Mouse (Mus musculus): ENCODE measurements around the gene Nek8. TPM values are rescaled to one million over a fixed set of nuclear protein-coding genes. Genes with fewer than 3 reads are reported as not detected.

Gene Nek8
- total and polyA plus RNA-seq, 3 experiments = 7.1 to 8.3 (median 7.4) TPM

DNA sequence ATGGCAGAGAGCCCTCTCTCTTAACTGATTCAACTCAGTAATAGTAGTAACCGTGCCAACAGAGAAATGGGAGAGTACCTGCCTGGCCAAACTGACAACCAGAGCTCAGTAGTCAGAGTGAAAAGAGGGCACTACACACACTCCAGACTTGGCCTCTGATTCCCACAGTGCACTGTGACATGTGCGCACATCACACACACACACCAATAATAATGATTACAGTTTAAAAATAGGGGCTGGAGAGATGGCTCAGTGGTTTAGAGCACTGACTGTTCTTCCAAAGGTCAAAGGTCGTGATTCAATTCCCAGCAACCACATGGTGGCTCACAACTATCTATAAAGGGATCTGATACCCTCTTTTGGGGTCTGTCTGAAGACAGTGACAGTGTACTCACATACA, 38.5 kb downstream of the Nek8 start:
- Histone ChIP-seq H3K9ac (ENCODE audit: insufficient read depth, low read depth) (no peak overlapping the region), H3K4me2 (ENCODE audit: insufficient read depth, low read depth, poor library complexity, severe bottlenecking) (no peak overlapping the region), H3K9me3 (replicated peaks; ENCODE audit: low read length) (no peaks in the 10 kb centered on the region), H3K79me2 (replicated peaks; ENCODE audit: control insufficient read depth, extremely low read depth, insufficient read depth, poor library complexity, severe bottlenecking) (peaks cover 47% of the 10 kb centered on the region), H3K4me3 (replicated peaks in 1 of 3; ENCODE audit: low read depth in 2 of 3, low read length in 2 of 3, poor library complexity in 1 of 3) (no peak overlapping the region), H3K36me3 (replicated peaks in 1 of 2; ENCODE audit: control insufficient read depth in 1 of 2, insufficient read depth in 1 of 2, low read length in 1 of 2) (peaks cover 2 to 67% of the 10 kb centered on the region in 2 experiments), H3K4me1 (ENCODE audit: control insufficient read depth in 1 of 2, insufficient read depth in 2 of 2) (peaks cover 0 to 30% of the 10 kb centered on the region in 2 experiments; a peak in 2 of 4 replicates), H3K27ac (ENCODE audit: insufficient read depth, low read depth) (no peak overlapping the region), H3K27me3 (replicated peaks) (no peaks in the 10 kb centered on the region)
- in situ Hi-C loops (cut with MboI; ENCODE audit: low pct_ligation_motif_present, low pct_unique_long_range_greater_than_20kb, low sequenced_read_pairs) = no loop called here
- dilution Hi-C loops (cut with MboI; ENCODE audit: extremely low pct_ligation_motif_present, extremely low pct_unique_long_range_greater_than_20kb, low sequenced_read_pairs) = no loop called here
- TF ChIP-seq MEF2A (IDR thresholded peaks at IDR 0.05; ENCODE audit: borderline replicate concordance, low read depth, low read length) (no peak), TCF12 (IDR thresholded peaks at IDR 0.05; ENCODE audit: low read depth, low read length) (no peak), NRF1 (IDR thresholded peaks at IDR 0.05; ENCODE audit: low read depth, low read length) (no peak), ELF1 (IDR thresholded peaks at IDR 0.05; ENCODE audit: low read depth, low read length) (no peak), MXI1 (IDR thresholded peaks at IDR 0.05; ENCODE audit: low read depth, low read length) (no peak), CTCF (conservative IDR thresholded peaks at IDR 0.05 in 1 of 2, IDR thresholded peaks at IDR 0.05 in 1 of 2; ENCODE audit: low read depth in 2 of 2, low read length in 2 of 2) (no peak), NELFE (IDR thresholded peaks at IDR 0.05; ENCODE audit: low read depth, low read length) (no peak), E2F4 (IDR thresholded peaks at IDR 0.05; ENCODE audit: insufficient replicate concordance, low read depth, low read length) (no peak), SMC3 (IDR thresholded peaks at IDR 0.05; ENCODE audit: low read depth, low read length) (no peak), MYC (IDR thresholded peaks at IDR 0.05; ENCODE audit: low read depth, low read length) (no peak), USF1 (IDR thresholded peaks at IDR 0.05; ENCODE audit: low read depth, low read length) (no peak), POLR2A (IDR thresholded peaks at IDR 0.05; ENCODE audit: low read depth, low read length) (no peak), ZC3H11A (IDR thresholded peaks at IDR 0.05; ENCODE audit: low read depth, low read length) (no peak), SIN3A (IDR thresholded peaks at IDR 0.05; ENCODE audit: low read length) (no peak)
- no peak for DNase-seq (ENCODE audit: extremely low read depth)

DNA sequence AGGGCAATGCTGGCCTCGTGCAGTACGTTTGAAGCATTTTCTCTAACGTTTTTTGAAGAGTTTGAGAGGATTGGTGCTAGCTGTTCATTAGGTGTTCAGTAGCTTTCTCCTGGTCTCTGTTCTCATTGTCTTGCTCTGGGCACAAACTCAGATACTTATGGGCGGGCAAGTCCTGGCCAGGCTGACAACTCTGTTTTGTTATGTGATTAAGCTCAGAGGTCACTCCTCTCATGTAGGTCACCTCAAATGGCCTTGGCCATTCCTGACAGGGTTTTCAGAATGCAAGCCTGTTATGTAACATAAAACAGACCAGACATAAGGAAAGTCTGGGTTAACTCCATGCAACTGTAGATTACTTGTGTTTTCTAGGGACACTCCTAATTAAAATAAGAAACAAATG, 38.9 kb downstream of the Nek8 start:
- H3K79me2 ChIP-seq (replicated peaks; ENCODE audit: control insufficient read depth, extremely low read depth, insufficient read depth, poor library complexity, severe bottlenecking) = peaks cover 52% of the 10 kb centered on the region
- DNase-seq (ENCODE audit: extremely low read depth) = no peak
- H3K4me3 ChIP-seq (replicated peaks in 1 of 3; ENCODE audit: low read depth in 2 of 3, low read length in 2 of 3, poor library complexity in 1 of 3) = no peak overlapping the region
- peaks cover 0 to 68% of the 10 kb centered on the region in 2 experiments for H3K36me3 ChIP-seq (replicated peaks in 1 of 2; ENCODE audit: control insufficient read depth in 1 of 2, insufficient read depth in 1 of 2, low read length in 1 of 2)
- H3K27ac ChIP-seq (ENCODE audit: insufficient read depth, low read depth) = no peak overlapping the region
- no peak overlapping the region for H3K9ac ChIP-seq (ENCODE audit: insufficient read depth, low read depth)
- in situ Hi-C loops (cut with MboI; ENCODE audit: low pct_ligation_motif_present, low pct_unique_long_range_greater_than_20kb, low sequenced_read_pairs) (no loop called here), dilution Hi-C loops (cut with MboI; ENCODE audit: extremely low pct_ligation_motif_present, extremely low pct_unique_long_range_greater_than_20kb, low sequenced_read_pairs) (no loop called here)
- peaks cover 0 to 34% of the 10 kb centered on the region in 2 experiments; a peak in 2 of 4 replicates for H3K4me1 ChIP-seq (ENCODE audit: control insufficient read depth in 1 of 2, insufficient read depth in 2 of 2)
- H3K4me2 ChIP-seq (ENCODE audit: insufficient read depth, low read depth, poor library complexity, severe bottlenecking) = no peak overlapping the region
- TF ChIP-seq PAX5 (IDR thresholded peaks at IDR 0.05; ENCODE audit: low read length) = no peak
- no peak for TF ChIP-seq HCFC1 (IDR thresholded peaks at IDR 0.05; ENCODE audit: low read depth, low read length)
- no peak for TF ChIP-seq ETS1 (conservative IDR thresholded peaks at IDR 0.05; ENCODE audit: low read depth, low read length)
- TF ChIP-seq MEF2A (IDR thresholded peaks at IDR 0.05; ENCODE audit: borderline replicate concordance, low read depth, low read length) = no peak
- no peak for TF ChIP-seq TBP (conservative IDR thresholded peaks at IDR 0.05; ENCODE audit: low read depth, low read length)
- no peak for TF ChIP-seq IRF4 (IDR thresholded peaks at IDR 0.05; ENCODE audit: low read depth, low read length)
- no peak for TF ChIP-seq NELFE (IDR thresholded peaks at IDR 0.05; ENCODE audit: low read depth, low read length)
- TF ChIP-seq ELF1 (IDR thresholded peaks at IDR 0.05; ENCODE audit: low read depth, low read length) = no peak
- TF ChIP-seq NRF1 (IDR thresholded peaks at IDR 0.05; ENCODE audit: low read depth, low read length) = no peak
- no peak for TF ChIP-seq BHLHE40 (IDR thresholded peaks at IDR 0.05; ENCODE audit: low read depth, low read length)
- no peak for TF ChIP-seq JUN (IDR thresholded peaks at IDR 0.05; ENCODE audit: insufficient read depth, low read depth, low read length)
- TF ChIP-seq ZC3H11A (IDR thresholded peaks at IDR 0.05; ENCODE audit: low read depth, low read length) = no peak
- no peak for TF ChIP-seq ZKSCAN1 (IDR thresholded peaks at IDR 0.05; ENCODE audit: borderline replicate concordance, low read depth, low read length)
- no peak for TF ChIP-seq MXI1 (IDR thresholded peaks at IDR 0.05; ENCODE audit: low read depth, low read length)
- no peak for TF ChIP-seq SMC3 (IDR thresholded peaks at IDR 0.05; ENCODE audit: low read depth, low read length)
- TF ChIP-seq EP300 (IDR thresholded peaks at IDR 0.05; ENCODE audit: low read length) = no peak
- no peak for TF ChIP-seq ZMIZ1 (IDR thresholded peaks at IDR 0.05; ENCODE audit: low read depth, low read length)
- TF ChIP-seq MAZ (IDR thresholded peaks at IDR 0.05; ENCODE audit: low read depth, low read length) = no peak
- no peak for TF ChIP-seq GABPA (IDR thresholded peaks at IDR 0.05; ENCODE audit: insufficient replicate concordance, low read depth, low read length)
- TF ChIP-seq UBTF (IDR thresholded peaks at IDR 0.05; ENCODE audit: low read depth, low read length) = no peak
- no peaks in the 10 kb centered on the region for H3K27me3 ChIP-seq (replicated peaks)
- H3K9me3 ChIP-seq (replicated peaks; ENCODE audit: low read length) = no peaks in the 10 kb centered on the region

Measured in CH12.LX (cell line).